Mouse (Mus musculus) hindbrain, embryonic 16.5 days (tissue): ENCODE data around the gene Dnm3. TPM values are rescaled to one million over a fixed set of nuclear protein-coding genes. Genes with fewer than 3 reads are reported as not detected.
A peak's percentile ranks its signal among the peaks of the same experiment; 100 is the strongest.

Source experiments
- ATAC-seq: fragments of 200-750 bp; cut with Nextera tagmentation; 2 replicates; pipeline ENCODE4 v1.8.0; 2017; ENCODE audit warnings: moderate TSS enrichment, moderate library complexity
- H3K27ac ChIP-seq: fragments of 300-500 bp; sonication (generic); 2 replicates; pipeline ENCODE4 v1.5.1; 2014; ENCODE audit warnings: low read depth, mild to moderate bottlenecking, control low read depth, low read length, moderate library complexity
- H3K27me3 ChIP-seq: fragments of 300-500 bp; sonication (generic); replicated peaks from 2 replicates; pipeline ENCODE4 v1.6.1; 2014; ENCODE audit warnings: low read length; ENCODE audit not compliant: control insufficient read depth, insufficient read depth
- H3K36me3 ChIP-seq: fragments of 300-500 bp; sonication (generic); 2 replicates; pipeline ENCODE4 v1.6.1; 2014; ENCODE audit warnings: mild to moderate bottlenecking, low read length, moderate library complexity, mixed read lengths; ENCODE audit not compliant: control insufficient read depth, insufficient read depth
- H3K4me1 ChIP-seq: fragments of 300-500 bp; sonication (generic); 2 replicates; pipeline ENCODE4 v1.6.1; 2014; ENCODE audit warnings: low read depth, low read length; ENCODE audit not compliant: control insufficient read depth, insufficient read depth
- H3K4me2 ChIP-seq: fragments of 300-500 bp; sonication (generic); 2 replicates; pipeline ENCODE4 v1.6.1; 2014; ENCODE audit warnings: mild to moderate bottlenecking, low read length, control low read depth, moderate library complexity
- H3K4me3 ChIP-seq: fragments of 300-500 bp; sonication (generic); 2 replicates; pipeline ENCODE4 v1.5.1; 2014; ENCODE audit warnings: mild to moderate bottlenecking, low read length, control low read depth, moderate library complexity
- H3K9ac ChIP-seq: fragments of 300-500 bp; sonication (generic); 2 replicates; pipeline ENCODE4 v1.6.1; 2014; ENCODE audit warnings: low read depth, mild to moderate bottlenecking, control low read depth, low read length, moderate library complexity
- H3K9me3 ChIP-seq: fragments of 300-500 bp; sonication (generic); 2 replicates; pipeline ENCODE4 v1.6.1; 2014; ENCODE audit warnings: mild to moderate bottlenecking, low read length, moderate library complexity; ENCODE audit not compliant: control insufficient read depth
- WGBS: fragments of 180-500 bp; shearing (Covaris S2); extraction: QIAGEN DNeasy Blood & Tissue Kit; methylation state at CpG from one replicate; pipeline ENCODE4 v1.1.7; 2014; 5-methylcytosine and 5-hydroxymethylcytosine counted together
- polyA plus RNA-seq: library from polyadenylated mRNA; unstranded; fragments of >200 nt; fragmentation: Nextera tagmentation; extraction: Ambion mirVana; gene quantifications from 2 replicates; pipeline ENCODE4 v1.2.1, GENCODE M21; 2015

Gene Dnm3
- polyA plus RNA-seq, 1 experiment from 2014 or later = 57.1 TPM

DNA sequence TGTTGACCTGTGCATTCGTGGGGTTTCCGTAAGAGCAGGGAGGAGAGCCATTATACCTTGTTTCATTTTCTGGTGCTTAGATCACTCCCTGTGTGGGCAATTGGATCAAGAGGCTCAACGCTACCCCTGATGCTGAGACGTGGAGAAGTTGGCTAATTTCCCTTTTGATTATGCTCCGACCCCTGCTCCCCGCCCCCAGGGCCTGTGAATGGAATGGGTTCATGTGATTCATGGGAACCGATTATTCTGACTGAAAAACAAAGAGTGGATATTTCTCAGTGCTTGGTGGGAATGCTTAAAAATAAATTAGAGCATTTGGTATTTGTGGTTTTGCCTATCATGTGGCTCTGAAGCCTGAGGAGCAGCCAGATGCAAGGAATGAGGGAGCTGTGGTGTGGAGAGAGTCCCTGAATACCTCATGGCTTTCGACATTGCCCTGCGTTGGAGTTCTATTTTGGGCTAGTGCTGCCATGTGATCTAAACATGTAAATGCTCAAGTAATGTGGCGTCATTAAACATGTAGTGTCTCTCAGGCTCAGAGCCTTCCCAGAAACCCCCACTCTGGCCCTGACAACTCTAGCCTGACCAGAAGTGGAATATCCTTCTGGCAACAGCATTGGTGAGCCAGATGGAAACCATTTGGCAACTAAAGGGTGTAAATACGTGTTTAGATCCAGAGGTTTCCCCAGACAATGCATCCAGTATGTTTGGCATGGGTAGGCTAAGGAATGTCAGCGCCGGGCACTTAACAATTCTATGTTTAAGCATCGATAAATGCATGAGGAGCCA lies 473.9 kb downstream of the Dnm3 start:
- Histone ChIP-seq H3K27me3 (no peaks in the 10 kb centered on the region), H3K4me3 (no peak overlapping the region), H3K4me1 (peaks cover 12% of the 10 kb centered on the region), H3K36me3 (no peaks in the 10 kb centered on the region), H3K27ac (no peak overlapping the region), H3K9ac (no peak overlapping the region), H3K9me3 (no peaks in the 10 kb centered on the region), H3K4me2 (no peak overlapping the region)
- 51% methylated on average over 14 of the region's 14 CpGs for WGBS
- no peak for ATAC-seq

DNA sequence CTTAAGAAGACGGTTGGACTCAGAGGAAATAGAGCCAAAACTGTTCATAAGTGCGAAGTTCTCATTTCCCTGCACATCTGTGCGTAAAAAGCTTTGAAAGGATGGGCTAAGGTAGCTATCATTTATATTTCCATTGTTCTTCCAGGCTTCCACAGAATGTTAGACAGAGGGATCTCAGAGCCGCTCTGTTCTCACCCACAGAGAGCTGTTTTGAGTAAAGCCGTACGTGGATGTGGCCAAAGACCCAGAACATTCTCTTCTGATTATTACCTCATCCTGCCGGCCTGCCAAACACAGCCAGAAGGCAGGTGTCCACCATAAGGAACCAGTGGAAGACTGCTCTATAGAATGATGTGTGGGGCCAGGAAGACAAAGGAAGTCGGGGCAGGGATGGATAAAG lies 476.5 kb downstream of the Dnm3 start:
- Histone ChIP-seq H3K27ac (no peak overlapping the region), H3K9ac (no peak overlapping the region), H3K27me3 (no peaks in the 10 kb centered on the region), H3K9me3 (no peaks in the 10 kb centered on the region), H3K4me1 (peaks cover 12% of the 10 kb centered on the region), H3K4me3 (no peak overlapping the region), H3K36me3 (no peaks in the 10 kb centered on the region), H3K4me2 (no peak overlapping the region)
- 64% methylated on average over 8 of the region's 8 CpGs for WGBS
- ATAC-seq = no peak

DNA sequence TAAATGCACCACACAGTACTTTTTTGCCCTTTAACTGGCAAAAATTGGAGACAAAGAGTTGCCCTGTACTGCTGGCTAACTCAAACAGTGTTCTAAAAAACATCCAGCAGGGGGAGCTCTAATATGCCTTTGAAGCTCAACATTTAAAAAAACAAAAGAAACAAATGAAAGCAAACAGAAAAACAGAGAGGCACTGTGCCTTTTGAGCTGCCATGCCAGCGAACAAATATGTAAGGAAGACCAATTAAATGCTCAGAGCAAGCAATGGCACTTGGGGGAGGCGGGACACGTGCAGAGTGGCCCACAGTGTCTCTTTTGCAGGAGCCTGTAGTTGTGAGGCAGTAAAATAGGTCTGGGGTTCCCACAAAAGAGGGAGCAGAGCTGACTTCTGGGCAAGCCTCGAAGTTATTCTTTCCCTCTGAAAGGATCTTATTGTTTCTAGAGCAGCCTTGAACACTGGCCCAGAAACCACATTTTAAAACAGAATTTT lies 477.9 kb downstream of the Dnm3 start:
- no peaks in the 10 kb centered on the region for H3K9me3 ChIP-seq
- peak; percentile 95 for ATAC-seq
- H3K36me3 ChIP-seq = no peaks in the 10 kb centered on the region
- no peak overlapping the region for H3K4me3 ChIP-seq
- no peak overlapping the region for H3K9ac ChIP-seq
- no peaks in the 10 kb centered on the region for H3K27me3 ChIP-seq
- peak overlapping the region; percentile 21 for H3K27ac ChIP-seq
- 0% methylated on average over 4 of the region's 4 CpGs for WGBS
- H3K4me1 ChIP-seq = peaks cover 8% of the 10 kb centered on the region
- peak overlapping the region; percentile 40 for H3K4me2 ChIP-seq

DNA sequence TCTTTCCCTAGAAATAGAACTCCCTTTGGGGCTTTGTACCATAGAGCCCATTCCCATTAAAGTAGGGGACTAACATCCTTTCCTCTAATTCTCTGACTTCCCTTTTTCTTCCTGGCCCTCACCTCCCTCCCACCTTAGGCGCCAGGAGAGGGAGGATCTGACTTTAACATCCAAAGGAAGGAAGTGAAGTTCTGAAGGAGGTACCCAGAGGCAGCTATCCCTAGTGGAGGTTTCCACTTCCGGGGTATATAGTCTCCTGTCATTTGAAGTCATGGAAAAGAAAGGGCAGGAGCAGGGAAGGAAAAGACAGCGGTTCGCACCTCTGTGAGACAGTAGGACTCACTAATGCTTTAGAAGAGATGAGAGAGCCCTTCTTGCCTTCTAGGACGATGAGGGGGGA lies 478.5 kb downstream of the Dnm3 start:
- peaks cover 5% of the 10 kb centered on the region; the same call in 1 of the 2 replicates for H3K4me1 ChIP-seq
- H3K4me3 ChIP-seq = no peak overlapping the region
- WGBS = 44% methylated on average over 5 of the region's 5 CpGs
- peak overlapping the region; percentile 12; the same call in 1 of the 2 replicates for H3K9ac ChIP-seq
- H3K4me2 ChIP-seq = no peak overlapping the region
- H3K27ac ChIP-seq = peak overlapping the region; percentile 13; the same call in 1 of the 2 replicates
- H3K9me3 ChIP-seq = no peaks in the 10 kb centered on the region
- no peaks in the 10 kb centered on the region for H3K36me3 ChIP-seq
- H3K27me3 ChIP-seq = no peaks in the 10 kb centered on the region
- no peak for ATAC-seq

DNA sequence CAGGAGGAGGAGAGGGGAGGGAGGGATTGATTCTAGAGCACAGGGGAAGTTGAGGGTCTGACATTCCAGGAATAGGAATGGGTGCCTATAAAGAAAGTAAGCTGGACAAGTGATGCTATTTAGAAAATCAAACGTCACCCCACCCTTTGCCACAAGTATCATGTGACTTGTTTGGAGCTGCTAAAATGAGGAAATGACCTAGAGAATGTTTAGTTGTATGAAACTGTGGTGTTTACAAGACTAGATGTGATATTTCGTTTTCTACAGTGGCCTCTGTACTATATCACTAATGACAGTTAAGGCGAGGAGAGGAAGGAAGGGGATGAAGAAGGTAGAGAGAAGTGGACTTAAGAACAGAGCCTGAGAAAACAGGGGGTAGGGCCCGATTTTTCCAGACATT lies 479.1 kb downstream of the Dnm3 start:
- 77% methylated on average over 4 of the region's 4 CpGs for WGBS
- H3K9me3 ChIP-seq = no peaks in the 10 kb centered on the region
- no peak overlapping the region for H3K4me2 ChIP-seq
- no peak overlapping the region for H3K9ac ChIP-seq
- H3K4me3 ChIP-seq = no peak overlapping the region
- peaks cover 5% of the 10 kb centered on the region; the same call in 1 of the 2 replicates for H3K4me1 ChIP-seq
- H3K27me3 ChIP-seq = no peaks in the 10 kb centered on the region
- no peak for ATAC-seq
- no peak overlapping the region for H3K27ac ChIP-seq
- no peaks in the 10 kb centered on the region for H3K36me3 ChIP-seq

DNA sequence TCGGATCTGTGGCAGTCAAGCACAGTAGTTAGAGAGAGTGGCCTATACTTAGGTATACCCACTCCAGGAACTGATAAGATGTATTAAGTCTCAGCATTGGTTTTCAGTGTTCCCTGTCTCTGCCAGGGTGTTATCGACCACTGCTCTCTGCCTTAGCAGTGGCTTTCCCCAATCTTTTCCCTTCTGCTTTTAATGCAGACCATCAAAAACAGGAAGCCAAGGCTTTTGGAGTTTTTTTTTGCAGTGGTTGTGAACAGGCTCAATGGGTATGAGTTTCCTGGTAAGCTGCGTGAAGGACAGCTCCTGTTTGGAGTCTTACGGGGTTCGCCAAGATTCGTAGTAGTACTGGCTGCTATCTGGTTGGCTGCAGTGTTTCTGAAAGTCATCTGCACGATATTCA lies 485.4 kb downstream of the Dnm3 start:
- no peaks in the 10 kb centered on the region for H3K36me3 ChIP-seq
- ATAC-seq = no peak
- no peak overlapping the region for H3K4me2 ChIP-seq
- no peak overlapping the region for H3K4me3 ChIP-seq
- no peak overlapping the region for H3K27ac ChIP-seq
- H3K9ac ChIP-seq = no peak overlapping the region
- no peaks in the 10 kb centered on the region for H3K9me3 ChIP-seq
- H3K4me1 ChIP-seq = no peaks in the 10 kb centered on the region
- WGBS = 89% methylated on average over 7 of the region's 7 CpGs
- no peaks in the 10 kb centered on the region for H3K27me3 ChIP-seq

DNA sequence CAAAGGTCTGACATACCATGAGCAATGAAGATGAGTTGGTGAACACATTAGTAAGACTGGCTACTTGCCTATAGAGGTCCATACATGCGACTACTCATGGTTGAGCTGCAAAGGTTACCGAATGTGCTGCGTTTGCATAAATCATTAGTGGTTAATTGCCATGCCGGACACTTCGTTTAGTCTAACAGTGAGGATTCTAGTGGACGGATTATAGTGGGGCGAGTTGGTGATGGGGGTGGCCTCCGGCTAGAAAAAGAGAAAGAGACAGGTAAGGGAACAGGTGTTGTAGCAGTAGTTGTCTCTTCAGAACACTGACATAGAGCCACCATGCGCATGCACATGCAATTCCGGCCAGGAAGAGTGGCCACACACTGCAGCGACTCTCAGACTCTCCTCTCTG lies 486.0 kb downstream of the Dnm3 start:
- Histone ChIP-seq H3K4me3 (no peak overlapping the region), H3K27ac (no peak overlapping the region), H3K27me3 (no peaks in the 10 kb centered on the region), H3K36me3 (no peaks in the 10 kb centered on the region), H3K9me3 (no peaks in the 10 kb centered on the region), H3K4me1 (no peaks in the 10 kb centered on the region), H3K4me2 (no peak overlapping the region), H3K9ac (no peak overlapping the region)
- no peak for ATAC-seq
- WGBS = 93% methylated on average over 11 of the region's 11 CpGs

DNA sequence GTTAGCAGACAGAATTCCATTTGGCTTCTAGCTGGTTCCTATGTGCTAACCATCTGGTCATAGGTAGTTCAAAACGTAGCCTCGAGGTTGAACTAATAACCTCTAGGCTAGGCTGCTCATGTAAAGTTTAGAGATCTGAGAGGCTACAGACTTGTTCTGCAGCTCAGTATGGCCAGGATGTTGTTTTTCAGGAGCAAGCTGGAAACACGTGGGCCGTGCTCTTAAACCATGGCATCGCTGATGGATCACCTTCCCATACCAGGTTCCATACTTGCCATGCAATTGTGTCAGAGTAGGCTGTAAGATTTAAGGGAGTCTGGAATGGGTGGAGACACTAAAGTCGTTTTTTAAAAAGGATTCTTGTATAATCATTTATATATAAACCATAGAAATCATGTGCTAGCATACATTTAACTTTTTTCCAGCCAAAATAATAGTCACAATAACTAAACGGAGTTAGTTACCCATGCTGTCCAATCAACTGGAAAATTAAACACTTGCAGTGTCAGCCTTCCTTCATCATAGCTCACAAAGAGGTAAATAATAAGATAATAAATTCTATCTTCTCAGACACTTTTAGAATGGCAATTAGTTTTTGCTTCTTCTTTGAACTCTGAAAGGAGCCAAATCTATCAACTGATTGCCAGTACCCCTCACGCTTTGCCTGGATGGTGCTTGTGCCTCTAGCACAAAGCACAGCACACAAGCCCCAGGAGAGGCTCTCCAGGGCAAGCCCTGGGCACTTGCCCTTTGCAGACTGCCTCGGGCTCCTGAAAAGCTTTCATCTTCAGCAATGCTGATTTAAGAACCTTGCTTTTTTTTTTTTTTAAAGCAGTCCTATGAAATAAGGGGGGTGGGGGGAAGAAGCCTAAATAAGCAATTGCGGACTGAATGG lies 486.9 kb downstream of the Dnm3 start:
- Histone ChIP-seq H3K4me1 (no peaks in the 10 kb centered on the region), H3K27ac (no peak overlapping the region), H3K9ac (no peak overlapping the region), H3K4me2 (no peak overlapping the region), H3K4me3 (no peak overlapping the region), H3K36me3 (no peaks in the 10 kb centered on the region), H3K27me3 (no peaks in the 10 kb centered on the region), H3K9me3 (no peaks in the 10 kb centered on the region)
- ATAC-seq = no peak
- 59% methylated on average over 10 of the region's 10 CpGs for WGBS

DNA sequence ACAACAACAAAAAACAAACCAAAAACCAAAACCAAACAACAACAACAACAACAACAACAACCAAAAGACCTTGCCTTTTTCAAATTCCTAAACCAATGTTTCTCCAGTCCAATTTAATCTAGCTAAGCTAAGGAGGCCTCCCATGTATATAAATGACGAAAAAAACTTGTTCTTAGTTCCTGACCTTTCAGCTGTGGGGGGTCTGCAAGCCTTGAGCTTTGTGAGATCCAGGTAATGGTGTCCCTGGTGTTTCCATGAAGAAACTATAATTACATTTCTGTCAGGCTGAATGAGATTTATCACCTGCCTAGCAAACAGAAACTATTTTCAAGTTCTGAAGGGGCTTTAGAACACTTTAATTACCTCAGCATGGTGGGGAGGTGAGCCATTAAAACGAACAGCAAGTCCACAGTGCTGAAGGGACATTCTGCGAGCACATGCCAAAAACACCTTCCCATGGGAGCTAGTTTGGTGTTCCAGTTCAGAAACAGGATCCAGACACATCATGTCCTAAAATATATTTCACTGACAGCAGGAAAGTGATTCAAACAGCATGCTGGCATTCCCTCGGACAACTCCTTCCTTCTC lies 493.8 kb downstream of the Dnm3 start:
- Histone ChIP-seq H3K27ac (no peak overlapping the region), H3K4me2 (no peak overlapping the region), H3K4me3 (no peak overlapping the region), H3K9ac (no peak overlapping the region), H3K36me3 (no peaks in the 10 kb centered on the region), H3K9me3 (no peaks in the 10 kb centered on the region), H3K4me1 (no peaks in the 10 kb centered on the region; the same call in 1 of the 2 replicates), H3K27me3 (no peaks in the 10 kb centered on the region)
- 0 out of 2 replicates have a peak, but pooled peaks have one; percentile 27 for ATAC-seq
- 26% methylated on average over 4 of the region's 4 CpGs for WGBS
